Mouse (Mus musculus): Measurements from ENCODE around the gene Rnf123. TPM values are rescaled to one million over a fixed set of nuclear protein-coding genes. Genes with fewer than 3 reads are reported as not detected.
A peak's percentile ranks its signal among the peaks of the same experiment; 100 is the strongest.
"Not testable (repeated sequence)": the region's sequence is repeated elsewhere in the genome, so short reads cannot be mapped to it uniquely, and the experiment has no call there.

Gene Rnf123
- total and polyA plus RNA-seq, 2 experiments from 2014 or later: 35.8 to 37.0 TPM

- 74% methylated on average over 3 of the region's 3 CpGs for WGBS
- Histone ChIP-seq H3K36me3 (ENCODE audit: insufficient read depth) (peaks cover 6% of the 10 kb centered on the region; the same call in 1 of the 2 replicates), H3K9ac (no peak overlapping the region), H3K4me2 (ENCODE audit: low read depth) (no peak overlapping the region), H3K27ac (ENCODE audit: low read depth, low read length) (no peak overlapping the region), H3K4me1 (ENCODE audit: insufficient read depth) (no peaks in the 10 kb centered on the region), H3K27me3 (ENCODE audit: insufficient read depth, low read length) (no peaks in the 10 kb centered on the region), H3K4me3 (ENCODE audit: low read depth, low read length) (no peak overlapping the region), H3K9me3 (ENCODE audit: low read length) (no peaks in the 10 kb centered on the region)
- no peak for ATAC-seq
- TF ChIP-seq CTCF (IDR thresholded peaks at IDR 0.05; ENCODE audit: low read depth): no peak
- no peak for DNase-seq
Observed at GRCm38 (mm10) chr9:108017127-108017526, 66.0 kb downstream of the Rnf123 start.

- H3K9me3 ChIP-seq (ENCODE audit: low read length); H3K9ac ChIP-seq: not testable (repeated sequence)
Observed at GRCm38 (mm10) chr9:108013577-108013976, 69.6 kb downstream of the Rnf123 start.

GRCm38 (mm10) chr9:108010385-108010784 is 72.8 kb downstream of the Rnf123 start:
- 0 out of 2 replicates have a peak, but pooled peaks cover 1% of the 10 kb centered on the region for H3K4me1 ChIP-seq (ENCODE audit: insufficient read depth)
- TF ChIP-seq CTCF (IDR thresholded peaks at IDR 0.05; ENCODE audit: low read depth): no peak
- H3K9ac ChIP-seq: no peak overlapping the region
- H3K4me3 ChIP-seq (ENCODE audit: low read depth, low read length): no peak overlapping the region
- H3K36me3 ChIP-seq (ENCODE audit: insufficient read depth): 0 out of 2 replicates have a peak, but pooled peaks cover 1% of the 10 kb centered on the region
- ATAC-seq: no peak
- DNase-seq: no peak
- no peak overlapping the region for H3K27ac ChIP-seq (ENCODE audit: low read depth, low read length)
- no peaks in the 10 kb centered on the region for H3K9me3 ChIP-seq (ENCODE audit: low read length)
- H3K4me2 ChIP-seq (ENCODE audit: low read depth): no peak overlapping the region
- no peaks in the 10 kb centered on the region for H3K27me3 ChIP-seq (ENCODE audit: insufficient read depth, low read length)

More at GRCm38 (mm10) chr9:108013577-108013976, 69.6 kb downstream of the Rnf123 start:
- not testable (repeated sequence) for ATAC-seq; H3K4me2 ChIP-seq (ENCODE audit: low read depth); DNase-seq; H3K4me1 ChIP-seq (ENCODE audit: insufficient read depth); H3K4me3 ChIP-seq (ENCODE audit: low read depth, low read length); H3K27ac ChIP-seq (ENCODE audit: low read depth, low read length); H3K36me3 ChIP-seq (ENCODE audit: insufficient read depth); H3K27me3 ChIP-seq (ENCODE audit: insufficient read depth, low read length)
- 94% methylated on average over 2 of the region's 2 CpGs for WGBS
- TF ChIP-seq CTCF (IDR thresholded peaks at IDR 0.05; ENCODE audit: low read depth): peak; percentile 26; the same call in 1 of the 2 replicates

DNA sequence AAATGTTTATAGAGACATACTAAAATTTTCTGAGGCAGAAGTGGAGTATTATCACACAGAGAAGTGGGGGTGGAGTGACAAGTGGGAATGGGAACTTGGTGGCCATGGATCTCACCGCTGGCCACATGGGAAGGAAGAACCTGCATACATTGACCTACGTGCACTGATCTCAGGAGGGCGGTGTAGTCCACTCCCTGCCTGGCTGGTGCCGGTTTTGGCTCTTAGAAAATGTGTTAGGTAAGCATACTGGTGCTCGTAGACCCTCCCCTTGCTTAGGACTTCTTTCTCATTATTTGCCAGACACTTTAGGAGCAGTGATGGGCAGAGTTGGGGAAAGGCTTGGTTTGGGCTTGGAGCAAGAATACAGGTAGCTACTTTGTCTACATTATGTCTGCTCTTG is 75.1 kb downstream of the Rnf123 start:
- no peaks in the 10 kb centered on the region for H3K9me3 ChIP-seq (ENCODE audit: low read length)
- H3K4me2 ChIP-seq (ENCODE audit: low read depth): no peak overlapping the region
- no peak for TF ChIP-seq CTCF (IDR thresholded peaks at IDR 0.05; ENCODE audit: low read depth)
- no peak overlapping the region for H3K9ac ChIP-seq
- no peak for ATAC-seq
- peaks cover 15% of the 10 kb centered on the region for H3K4me1 ChIP-seq (ENCODE audit: insufficient read depth)
- 89% methylated on average over 5 of the region's 5 CpGs for WGBS
- H3K27ac ChIP-seq (ENCODE audit: low read depth, low read length): no peak overlapping the region
- no peaks in the 10 kb centered on the region for H3K27me3 ChIP-seq (ENCODE audit: insufficient read depth, low read length)
- no peak overlapping the region for H3K4me3 ChIP-seq (ENCODE audit: low read depth, low read length)
- DNase-seq: no peak
- H3K36me3 ChIP-seq (ENCODE audit: insufficient read depth): no peaks in the 10 kb centered on the region

DNA sequence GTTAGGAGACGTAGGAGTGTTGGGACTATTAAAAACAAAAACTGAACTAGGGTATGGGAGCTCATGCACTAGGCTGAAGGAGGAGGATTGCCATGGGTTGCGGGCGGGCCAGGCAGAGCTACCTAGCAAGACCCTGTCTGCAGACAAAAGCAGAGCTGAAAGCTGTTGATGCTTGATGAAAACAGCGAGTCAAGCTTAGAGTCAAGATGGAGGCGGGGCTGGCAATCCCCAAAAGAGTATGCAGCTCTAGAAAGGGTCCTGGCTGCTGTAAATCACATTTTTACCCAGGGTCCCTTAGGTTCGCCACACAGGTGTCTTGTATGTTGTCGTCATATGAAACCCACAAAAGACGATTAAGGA is 79.6 kb downstream of the Rnf123 start:
- no peak for TF ChIP-seq CTCF (IDR thresholded peaks at IDR 0.05; ENCODE audit: low read depth)
- WGBS: 8% methylated on average over 8 of the region's 8 CpGs
- Histone ChIP-seq H3K9me3 (ENCODE audit: low read length) (no peaks in the 10 kb centered on the region), H3K4me2 (ENCODE audit: low read depth) (peak overlapping the region; percentile 76), H3K27me3 (ENCODE audit: insufficient read depth, low read length) (no peaks in the 10 kb centered on the region), H3K4me1 (ENCODE audit: insufficient read depth) (peaks cover 18% of the 10 kb centered on the region), H3K36me3 (ENCODE audit: insufficient read depth) (no peaks in the 10 kb centered on the region), H3K9ac (peak overlapping the region; percentile 100), H3K27ac (ENCODE audit: low read depth, low read length) (peak overlapping the region; percentile 99), H3K4me3 (ENCODE audit: low read depth, low read length) (peak overlapping the region; percentile 100)
- ATAC-seq: no peak
- DNase-seq: no peak

DNA sequence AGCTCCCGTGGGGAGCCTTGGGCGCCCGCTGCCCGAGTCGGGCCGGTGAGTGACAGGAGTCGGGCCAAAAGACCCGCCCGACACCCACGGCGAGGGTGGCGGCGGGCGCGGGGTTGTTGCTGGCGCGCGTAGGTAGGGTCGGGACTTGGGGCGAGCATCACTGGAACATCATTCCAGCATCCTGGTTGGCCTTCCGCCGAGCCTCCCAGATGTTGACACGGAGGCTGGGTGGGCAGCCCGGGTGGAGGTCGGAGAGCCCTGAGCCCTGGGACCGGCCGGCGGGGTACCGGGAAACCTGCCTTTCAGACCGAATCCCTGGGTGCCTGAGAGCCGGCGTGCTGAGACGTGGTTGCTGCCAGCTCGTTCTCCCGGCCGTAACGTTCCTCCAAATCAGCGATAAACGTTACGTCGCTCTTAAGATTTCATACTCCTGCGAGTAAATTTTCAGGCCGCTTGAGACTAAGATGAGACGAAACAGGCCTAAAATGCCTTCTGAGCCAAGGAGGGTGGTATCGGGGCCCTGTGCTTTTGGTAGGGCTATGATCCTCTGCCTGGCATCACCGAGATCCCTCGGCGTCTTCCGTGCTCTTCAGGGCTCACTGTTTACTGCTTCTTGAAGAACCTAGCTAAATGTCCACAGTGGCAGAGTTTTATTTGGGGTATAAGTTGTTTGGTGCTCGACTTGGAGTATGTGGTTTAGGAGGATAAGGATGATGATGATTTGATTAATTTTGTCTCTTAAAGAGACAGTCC is 80.2 kb downstream of the Rnf123 start:
- ATAC-seq: peak; percentile 32
- WGBS: under 1% methylated on average over 50 of the region's 50 CpGs
- Histone ChIP-seq H3K27ac (ENCODE audit: low read depth, low read length) (peak overlapping the region; percentile 99), H3K9ac (peak overlapping the region; percentile 100), H3K36me3 (ENCODE audit: insufficient read depth) (no peaks in the 10 kb centered on the region), H3K27me3 (ENCODE audit: insufficient read depth, low read length) (no peaks in the 10 kb centered on the region), H3K4me2 (ENCODE audit: low read depth) (peak overlapping the region; percentile 76), H3K4me3 (ENCODE audit: low read depth, low read length) (peak overlapping the region; percentile 100), H3K4me1 (ENCODE audit: insufficient read depth) (peaks cover 18% of the 10 kb centered on the region), H3K9me3 (ENCODE audit: low read length) (no peaks in the 10 kb centered on the region)
- no peak for TF ChIP-seq CTCF (IDR thresholded peaks at IDR 0.05; ENCODE audit: low read depth)
- DNase-seq: peak; percentile 64

- Histone ChIP-seq H3K9me3 (ENCODE audit: low read length) (no peaks in the 10 kb centered on the region), H3K9ac (peak within 1 kb of the TSS; percentile 100), H3K4me1 (ENCODE audit: insufficient read depth) (peaks cover 18% of the 10 kb centered on the region), H3K4me3 (ENCODE audit: low read depth, low read length) (peak within 1 kb of the TSS; percentile 100), H3K4me2 (ENCODE audit: low read depth) (peak within 1 kb of the TSS; percentile 85), H3K27me3 (ENCODE audit: insufficient read depth, low read length) (no peaks in the 10 kb centered on the region), H3K36me3 (ENCODE audit: insufficient read depth) (no peaks in the 10 kb centered on the region), H3K27ac (ENCODE audit: low read depth, low read length) (peak within 1 kb of the TSS; percentile 99)
- peak; percentile 100 for ATAC-seq
- peak; percentile 100 for DNase-seq
- no peak for TF ChIP-seq CTCF (IDR thresholded peaks at IDR 0.05; ENCODE audit: low read depth)
- WGBS: under 1% methylated on average over 51 of the region's 51 CpGs
Observed at GRCm38 (mm10) chr9:108001922-108002770, 81.0 kb downstream of the Rnf123 start, which contains the start of gene Ip6k1. Ip6k1 (plus strand) TSS chr9:108002501.

Small RNA genes lying within 50 kb of the gene (microRNA-seq; reads per million reads assigned to microRNA genes)
- gene Gm47303 (0 reads per million in 2 experiments), gene Mir7088 (0 reads per million in 2 experiments)

Other genes starting within 250 kb of the Rnf123 start
- gene Rbm6, start 210.1 kb downstream of the Rnf123 start, total RNA-seq (2014; rRNA removed): 77.8 and 78.3 TPM in 2 replicates
- gene Rbm6, start 210.1 kb downstream of the Rnf123 start, polyA plus RNA-seq (2015; fragmentation: Nextera tagmentation; extraction: Ambion mirVana): 41.4 and 59.5 TPM in 2 replicates
- 18.9 and 22.2 TPM in 2 replicates for gene Mon1a, start 195.2 kb downstream of the Rnf123 start, total RNA-seq (2014; rRNA removed)
- gene Mon1a, start 195.2 kb downstream of the Rnf123 start, polyA plus RNA-seq (2015; fragmentation: Nextera tagmentation; extraction: Ambion mirVana): 17.4 and 18.1 TPM in 2 replicates
- 0.86 and 1.0 TPM in 2 replicates for gene Mst1r, start 176.5 kb downstream of the Rnf123 start, total RNA-seq (2014; rRNA removed)
- gene Mst1r, start 176.5 kb downstream of the Rnf123 start, polyA plus RNA-seq (2015; fragmentation: Nextera tagmentation; extraction: Ambion mirVana): 0.48 and 1.0 TPM in 2 replicates
- not detected in 2 replicates for gene Actl11, start 154.9 kb downstream of the Rnf123 start, total RNA-seq (2014; rRNA removed)
- not detected in 2 replicates for gene Actl11, start 154.9 kb downstream of the Rnf123 start, polyA plus RNA-seq (2015; fragmentation: Nextera tagmentation; extraction: Ambion mirVana)
- 228 and 329 TPM in 2 replicates for gene Camkv, start 147.7 kb downstream of the Rnf123 start, total RNA-seq (2014; rRNA removed)
- 194 and 197 TPM in 2 replicates for gene Camkv, start 147.7 kb downstream of the Rnf123 start, polyA plus RNA-seq (2015; fragmentation: Nextera tagmentation; extraction: Ambion mirVana)
- gene Traip, start 133.2 kb downstream of the Rnf123 start, total RNA-seq (2014; rRNA removed): 11.0 and 15.7 TPM in 2 replicates
- gene Traip, start 133.2 kb downstream of the Rnf123 start, polyA plus RNA-seq (2015; fragmentation: Nextera tagmentation; extraction: Ambion mirVana): 11.2 TPM in 2 replicates
- 3.5 and 4.0 TPM in 2 replicates for gene Uba7, start 107.8 kb downstream of the Rnf123 start, total RNA-seq (2014; rRNA removed)
- 4.5 and 4.8 TPM in 2 replicates for gene Uba7, start 107.8 kb downstream of the Rnf123 start, polyA plus RNA-seq (2015; fragmentation: Nextera tagmentation; extraction: Ambion mirVana)
- 0.46 TPM in 1 of 2 replicates, not detected in the other for gene Gm20661, start 100.3 kb downstream of the Rnf123 start, total RNA-seq (2014; rRNA removed)
- 0.12 and 0.20 TPM in 2 replicates for gene Gm20661, start 100.3 kb downstream of the Rnf123 start, polyA plus RNA-seq (2015; fragmentation: Nextera tagmentation; extraction: Ambion mirVana)
- 6.3 and 7.8 TPM in 2 replicates for gene Inka1, start 97.5 kb downstream of the Rnf123 start, total RNA-seq (2014; rRNA removed)
- 20.3 and 23.0 TPM in 2 replicates for gene Inka1, start 97.5 kb downstream of the Rnf123 start, polyA plus RNA-seq (2015; fragmentation: Nextera tagmentation; extraction: Ambion mirVana)
- 3.1 and 4.4 TPM in 2 replicates for gene Cdhr4, start 90.8 kb downstream of the Rnf123 start, total RNA-seq (2014; rRNA removed)
- 0.38 and 0.69 TPM in 2 replicates for gene Cdhr4, start 90.8 kb downstream of the Rnf123 start, polyA plus RNA-seq (2015; fragmentation: Nextera tagmentation; extraction: Ambion mirVana)
- gene Gm20662, start 87.0 kb downstream of the Rnf123 start, total RNA-seq (2014; rRNA removed): 4.2 and 7.9 TPM in 2 replicates
- not detected in 2 replicates for gene Gm20662, start 87.0 kb downstream of the Rnf123 start, polyA plus RNA-seq (2015; fragmentation: Nextera tagmentation; extraction: Ambion mirVana)
- gene Ip6k1, start 80.8 kb downstream of the Rnf123 start, total RNA-seq (2014; rRNA removed): 240 and 251 TPM in 2 replicates
- gene Ip6k1, start 80.8 kb downstream of the Rnf123 start, polyA plus RNA-seq (2015; fragmentation: Nextera tagmentation; extraction: Ambion mirVana): 70.5 and 86.9 TPM in 2 replicates
- gene Gmppb, start 34.1 kb downstream of the Rnf123 start, total RNA-seq (2014; rRNA removed): 17.5 and 18.6 TPM in 2 replicates
- gene Gmppb, start 34.1 kb downstream of the Rnf123 start, polyA plus RNA-seq (2015; fragmentation: Nextera tagmentation; extraction: Ambion mirVana): 15.5 and 16.0 TPM in 2 replicates
- 2.9 and 3.4 TPM in 2 replicates for gene Amigo3, start 30.2 kb downstream of the Rnf123 start, total RNA-seq (2014; rRNA removed)
- 1.4 and 1.5 TPM in 2 replicates for gene Amigo3, start 30.2 kb downstream of the Rnf123 start, polyA plus RNA-seq (2015; fragmentation: Nextera tagmentation; extraction: Ambion mirVana)
- 0.10 TPM in 1 of 2 replicates, not detected in the other for gene Mst1, start 2.9 kb downstream of the Rnf123 start, total RNA-seq (2014; rRNA removed)
- not detected in 2 replicates for gene Mst1, start 2.9 kb downstream of the Rnf123 start, polyA plus RNA-seq (2015; fragmentation: Nextera tagmentation; extraction: Ambion mirVana)
- 24.5 and 27.9 TPM in 2 replicates for gene Apeh, start 11.3 kb upstream of the Rnf123 start, total RNA-seq (2014; rRNA removed)
- gene Apeh, start 11.3 kb upstream of the Rnf123 start, polyA plus RNA-seq (2015; fragmentation: Nextera tagmentation; extraction: Ambion mirVana): 28.2 and 30.0 TPM in 2 replicates
- 27.4 and 34.1 TPM in 2 replicates for gene Bsn, start 107.0 kb upstream of the Rnf123 start, total RNA-seq (2014; rRNA removed)
- 3.0 and 5.5 TPM in 2 replicates for gene Bsn, start 107.0 kb upstream of the Rnf123 start, polyA plus RNA-seq (2015; fragmentation: Nextera tagmentation; extraction: Ambion mirVana)
- 86.9 and 114 TPM in 2 replicates for gene Dag1, start 180.6 kb upstream of the Rnf123 start, total RNA-seq (2014; rRNA removed)
- gene Dag1, start 180.6 kb upstream of the Rnf123 start, polyA plus RNA-seq (2015; fragmentation: Nextera tagmentation; extraction: Ambion mirVana): 64.3 and 77.4 TPM in 2 replicates
- gene Nicn1, start 207.1 kb upstream of the Rnf123 start, total RNA-seq (2014; rRNA removed): 66.6 and 67.7 TPM in 2 replicates
- gene Nicn1, start 207.1 kb upstream of the Rnf123 start, polyA plus RNA-seq (2015; fragmentation: Nextera tagmentation; extraction: Ambion mirVana): 115 and 134 TPM in 2 replicates
- gene Amt, start 213.5 kb upstream of the Rnf123 start, total RNA-seq (2014; rRNA removed): 25.9 and 32.6 TPM in 2 replicates
- 14.6 and 20.1 TPM in 2 replicates for gene Amt, start 213.5 kb upstream of the Rnf123 start, polyA plus RNA-seq (2015; fragmentation: Nextera tagmentation; extraction: Ambion mirVana)
- gene Rhoa, start 222.8 kb upstream of the Rnf123 start, total RNA-seq (2014; rRNA removed): 119 and 126 TPM in 2 replicates
- gene Rhoa, start 222.8 kb upstream of the Rnf123 start, polyA plus RNA-seq (2015; fragmentation: Nextera tagmentation; extraction: Ambion mirVana): 238 and 271 TPM in 2 replicates
- gene Tcta, start 222.8 kb upstream of the Rnf123 start, total RNA-seq (2014; rRNA removed): 47.7 and 50.0 TPM in 2 replicates
- gene Tcta, start 222.8 kb upstream of the Rnf123 start, polyA plus RNA-seq (2015; fragmentation: Nextera tagmentation; extraction: Ambion mirVana): 59.2 and 66.2 TPM in 2 replicates

Measured in forebrain, postnatal 0 days (tissue).